Mouse (Mus musculus) inflammation-experienced regulatory T-cells, adult 6 months (primary cell): ENCODE results near the gene Tmcc2. TPM values are rescaled to one million over a fixed set of nuclear protein-coding genes. Genes with fewer than 3 reads are reported as not detected.

ENCODE experiments used
- ATAC-seq: one replicate; pipeline ENCODE4 v1.8.0; 2017
- polyA plus RNA-seq, 3 experiments: library from polyadenylated mRNA; unstranded; fragments of 100-300 nt; shearing (Covaris generic); gene quantifications; one replicate each; pipeline ENCODE4 v1.2.1; 2017

Gene Tmcc2
- polyA plus RNA-seq, 3 experiments from 2014 or later: 0.39 to 1.2 (median 1.2) TPM

GRCm38 (mm10) chr1:132312043-132312442 lies 79.0 kb downstream of the Tmcc2 start:
- ATAC-seq: no peak

GRCm38 (mm10) chr1:132311174-132311859 lies 79.8 kb downstream of the Tmcc2 start:
- no peak for ATAC-seq

DNA sequence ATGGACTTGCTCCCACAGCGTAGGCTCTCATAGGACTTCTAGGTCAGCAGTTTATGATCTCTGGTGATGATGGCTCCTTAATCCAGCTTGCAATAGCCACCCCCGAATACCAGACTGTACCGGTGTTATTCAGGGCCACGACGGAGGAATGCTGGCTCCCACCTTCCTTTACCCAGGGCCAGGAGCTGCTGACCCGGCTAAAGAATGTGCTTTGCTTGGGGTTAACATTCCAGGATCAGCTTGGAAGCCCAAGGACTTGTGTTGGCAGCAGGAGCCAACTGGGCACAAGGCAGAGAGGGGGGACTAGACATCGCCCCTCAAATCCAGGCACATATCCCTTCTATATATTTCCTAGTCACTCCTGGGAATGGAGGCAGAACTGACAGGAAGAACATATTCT lies 80.3 kb downstream of the Tmcc2 start:
- no peak for ATAC-seq

GRCm38 (mm10) chr1:132308674-132309073 lies 82.4 kb downstream of the Tmcc2 start:
- no peak for ATAC-seq

GRCm38 (mm10) chr1:132307962-132308361 lies 83.1 kb downstream of the Tmcc2 start:
- ATAC-seq: no peak

GRCm38 (mm10) chr1:132306808-132307207 lies 84.3 kb downstream of the Tmcc2 start:
- ATAC-seq: no peak

Other genes starting within 250 kb of the Tmcc2 start
- not detected for gene Lemd1, start 199.8 kb downstream of the Tmcc2 start, polyA plus RNA-seq
- gene AC124108.1, start 199.8 kb downstream of the Tmcc2 start, polyA plus RNA-seq: not detected
- not detected for gene Gm10188, start 161.5 kb downstream of the Tmcc2 start, polyA plus RNA-seq
- gene Klhdc8a, start 92.7 kb downstream of the Tmcc2 start, polyA plus RNA-seq: not detected
- 1 to 10 TPM; 2.2 to 3.0 (median 2.6) TPM for gene Nuak2, start 75.2 kb downstream of the Tmcc2 start, polyA plus RNA-seq
- 1 to 10 TPM; 1.7 to 9.0 (median 5.9) TPM for gene Dstyk, start 26.3 kb upstream of the Tmcc2 start, polyA plus RNA-seq
- gene Rbbp5, start 86.1 kb upstream of the Tmcc2 start, polyA plus RNA-seq: 10 to 100 TPM; 29.5 to 33.6 (median 31.0) TPM
- 1 to 10 TPM; 3.9 to 6.3 (median 6.0) TPM for gene Tmem81, start 114.9 kb upstream of the Tmcc2 start, polyA plus RNA-seq
- gene Cntn2, start 152.0 kb upstream of the Tmcc2 start, polyA plus RNA-seq: not detected